Comparison of ENCODE assay signal across 13 mouse cellular contexts in genomic region chr1:42262606-42263005, GRCm38 (mm10).
A peak's percentile ranks its signal among the peaks of the same experiment; 100 is the strongest.
DNase-seq lines count a peak whose midpoint lies in the region; ATAC-seq lines count a peak whose summit lies in the region.
"Had no signal": no experiment of that assay in that cellular context is flagged by ENCODE, and none has a peak within 500 bp of the region (broad histone marks: within the 10 kb centered on the region; RNA-seq: fewer than 3 reads in every experiment).

No protein-coding gene starts in this region.

- H3K9ac ChIP-seq in kidney, embryonic 14.5 days (ENCODE audit: low read depth, low read length) = no peak overlapping the region
- no peak overlapping the region for H3K9ac ChIP-seq in embryonic facial prominence, embryonic 13.5 days
- H3K9ac ChIP-seq in forebrain, embryonic 15.5 days (replicated peaks) = peak overlapping the region; percentile 32; the same call in 1 of the 2 replicates
- H3K9ac ChIP-seq in midbrain, embryonic 11.5 days (ENCODE audit: low read length) = peak overlapping the region; percentile 43; the same call in 1 of the 2 replicates
- H3K9ac ChIP-seq: liver, embryonic 12.5 days had no signal

- H3K36me3 ChIP-seq in kidney, embryonic 14.5 days (ENCODE audit: control insufficient read depth, insufficient read depth, low read length) = no peaks in the 10 kb centered on the region
- H3K36me3 ChIP-seq in embryonic facial prominence, embryonic 13.5 days = no peaks in the 10 kb centered on the region
- H3K36me3 ChIP-seq in forebrain, embryonic 15.5 days = no peaks in the 10 kb centered on the region
- H3K36me3 ChIP-seq in midbrain, embryonic 11.5 days (ENCODE audit: control insufficient read depth, insufficient read depth, low read length) = no peaks in the 10 kb centered on the region
- H3K36me3 ChIP-seq: liver, embryonic 12.5 days had no signal

- H3K27me3 ChIP-seq in kidney, embryonic 14.5 days (ENCODE audit: control insufficient read depth, insufficient read depth, low read length) = no peaks in the 10 kb centered on the region
- peaks cover 4% of the 10 kb centered on the region; the same call in 1 of the 2 replicates for H3K27me3 ChIP-seq in embryonic facial prominence, embryonic 13.5 days
- no peaks in the 10 kb centered on the region for H3K27me3 ChIP-seq in forebrain, embryonic 15.5 days
- H3K27me3 ChIP-seq in midbrain, embryonic 11.5 days (ENCODE audit: control insufficient read depth, insufficient read depth, low read length) = no peaks in the 10 kb centered on the region
- H3K27me3 ChIP-seq: liver, embryonic 12.5 days; Patski had no signal

- no peak overlapping the region for H3K27ac ChIP-seq in kidney, embryonic 14.5 days (ENCODE audit: low read depth, low read length)
- H3K27ac ChIP-seq in embryonic facial prominence, embryonic 13.5 days = no peak overlapping the region
- H3K27ac ChIP-seq in forebrain, embryonic 15.5 days (replicated peaks) = peak overlapping the region; percentile 66
- no peak overlapping the region for H3K27ac ChIP-seq in midbrain, embryonic 11.5 days (ENCODE audit: low read depth, low read length)
- H3K27ac ChIP-seq: kidney, postnatal 0 days; liver, embryonic 12.5 days had no signal

- 84% methylated on average over 5 of the region's 5 CpGs for WGBS in kidney, embryonic 14.5 days
- WGBS in embryonic facial prominence, embryonic 13.5 days = 65% methylated on average over 5 of the region's 5 CpGs
- WGBS in forebrain, embryonic 15.5 days = 31% methylated on average over 5 of the region's 5 CpGs
- 41% methylated on average over 5 of the region's 5 CpGs for WGBS in midbrain, embryonic 11.5 days

- no peaks in the 10 kb centered on the region for H3K9me3 ChIP-seq in kidney, embryonic 14.5 days (ENCODE audit: control insufficient read depth, low read length)
- no peaks in the 10 kb centered on the region for H3K9me3 ChIP-seq in embryonic facial prominence, embryonic 13.5 days
- H3K9me3 ChIP-seq in forebrain, embryonic 15.5 days = no peaks in the 10 kb centered on the region
- no peaks in the 10 kb centered on the region for H3K9me3 ChIP-seq in midbrain, embryonic 11.5 days (ENCODE audit: control insufficient read depth, low read length)
- H3K9me3 ChIP-seq: liver, embryonic 12.5 days had no signal

- no peak for ATAC-seq in kidney, embryonic 14.5 days (ENCODE audit: low FRiP score, low TSS enrichment)
- no peak for ATAC-seq in embryonic facial prominence, embryonic 13.5 days (ENCODE audit: insufficient number of reproducible peaks, insufficient read depth, low FRiP score, low TSS enrichment, low read depth)
- no peak for ATAC-seq in forebrain, embryonic 15.5 days (replicated peaks)
- ATAC-seq in midbrain, embryonic 11.5 days (ENCODE audit: low FRiP score) = no peak
- no peak for ATAC-seq in CD4-positive, CD25-positive, alpha-beta regulatory T cell, adult 4 months
- no peak for ATAC-seq in erythroblast, adult 5-6 weeks (replicated peaks; ENCODE audit: low FRiP score, poor library complexity, severe bottlenecking)
- ATAC-seq: liver, embryonic 12.5 days had no signal

- no peak overlapping the region for H3K4me2 ChIP-seq in kidney, embryonic 14.5 days (replicated peaks; ENCODE audit: low read depth, low read length)
- H3K4me2 ChIP-seq in embryonic facial prominence, embryonic 13.5 days = peak overlapping the region; percentile 61
- peak overlapping the region; percentile 55 for H3K4me2 ChIP-seq in forebrain, embryonic 15.5 days (replicated peaks)
- H3K4me2 ChIP-seq in midbrain, embryonic 11.5 days = peak overlapping the region; percentile 46

- H3K4me1 ChIP-seq in kidney, embryonic 14.5 days (ENCODE audit: control insufficient read depth, insufficient read depth, low read length) = 0 out of 2 replicates have a peak, but pooled peaks cover 13% of the 10 kb centered on the region
- peaks cover 17% of the 10 kb centered on the region for H3K4me1 ChIP-seq in embryonic facial prominence, embryonic 13.5 days
- H3K4me1 ChIP-seq in forebrain, embryonic 15.5 days = peaks cover 43% of the 10 kb centered on the region
- peaks cover 39% of the 10 kb centered on the region for H3K4me1 ChIP-seq in midbrain, embryonic 11.5 days (ENCODE audit: control insufficient read depth, insufficient read depth, low read length)
- H3K4me1 ChIP-seq: liver, embryonic 12.5 days had no signal

- no peak overlapping the region for H3K4me3 ChIP-seq in kidney, embryonic 14.5 days (ENCODE audit: low read length)
- no peak overlapping the region for H3K4me3 ChIP-seq in embryonic facial prominence, embryonic 13.5 days
- H3K4me3 ChIP-seq in forebrain, embryonic 15.5 days = peak overlapping the region; percentile 39
- no peak overlapping the region for H3K4me3 ChIP-seq in midbrain, embryonic 11.5 days (ENCODE audit: low read depth, low read length)
- H3K4me3 ChIP-seq: liver, embryonic 12.5 days had no signal

- DNase-seq in kidney, postnatal 10 days = peak; percentile 16
- no peak for DNase-seq in midbrain, embryonic 11.5 days (ENCODE audit: low spot score, missing footprints)
- DNase-seq: adrenal gland, adult 8-10 months; heart, postnatal 14 days; lung, postnatal 36 days had no signal

Comparison
In these comparisons a context has a peak if more than half of its experiments do, and no peak if none do; other contexts are left out.
1. H3K9ac ChIP-seq: peak in forebrain, embryonic 15.5 days (single experiment) and midbrain, embryonic 11.5 days (single experiment); none in kidney, embryonic 14.5 days (single experiment) and embryonic facial prominence, embryonic 13.5 days (single experiment).